Mouse (Mus musculus) mature B cell (primary cell): Measurements from ENCODE around the gene Trmt13.
"Not testable (repeated sequence)": the region's sequence is repeated elsewhere in the genome, so short reads cannot be mapped to it uniquely, and the experiment has no call there.

Experiments used
- in situ Hi-C: fragments of 300-500 bp; cut with MboI; formaldehyde crosslinking; loops from 2 replicates; pipeline ENCODE4 v1.14.3; 2019

Gene Trmt13

GRCm38 (mm10) chr3:116614295-116614892, at the start of gene Trmt13:
TSS of gene Trmt13 (minus strand) at chr3:116614587.
- in situ Hi-C loops: no loop called here

- in situ Hi-C loops: no loop called here
Observed at GRCm38 (mm10) chr3:116662463-116662863, 48.1 kb upstream of the Trmt13 start, which contains the start of gene Mfsd14a. TSS of gene Mfsd14a (minus strand) at chr3:116662677.

DNA sequence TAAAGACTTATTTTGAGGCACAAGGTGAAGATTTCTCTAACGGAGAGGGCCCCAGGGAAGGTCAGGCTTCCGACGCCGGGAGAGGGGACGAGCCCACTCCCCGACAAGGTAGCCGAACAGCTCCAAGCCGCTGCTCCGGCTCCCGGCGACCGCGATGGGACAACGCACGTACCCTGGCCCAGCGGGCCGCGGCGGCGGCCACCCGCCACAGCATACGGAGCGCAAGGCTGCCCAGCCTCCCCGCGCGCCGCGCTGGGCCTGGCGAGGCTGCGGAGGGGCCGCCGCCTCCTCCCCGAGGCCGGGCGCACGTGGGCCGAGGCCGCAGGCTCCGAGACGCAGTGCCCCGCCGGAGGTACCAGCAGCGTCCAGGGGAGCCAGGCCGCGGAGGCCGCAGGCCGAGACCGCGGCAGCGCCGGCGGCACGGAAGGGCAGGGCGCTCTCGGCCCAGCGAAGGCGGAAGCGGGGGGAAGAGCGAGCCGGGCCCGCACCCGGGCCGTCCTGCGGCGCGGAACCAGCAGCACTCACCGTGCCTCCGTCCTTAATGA, 47.6 kb upstream of the Trmt13 start:
- in situ Hi-C loops: no loop called here

GRCm38 (mm10) chr3:116661288-116661869, 47.0 kb upstream of the Trmt13 start:
- in situ Hi-C loops: no loop called here

DNA sequence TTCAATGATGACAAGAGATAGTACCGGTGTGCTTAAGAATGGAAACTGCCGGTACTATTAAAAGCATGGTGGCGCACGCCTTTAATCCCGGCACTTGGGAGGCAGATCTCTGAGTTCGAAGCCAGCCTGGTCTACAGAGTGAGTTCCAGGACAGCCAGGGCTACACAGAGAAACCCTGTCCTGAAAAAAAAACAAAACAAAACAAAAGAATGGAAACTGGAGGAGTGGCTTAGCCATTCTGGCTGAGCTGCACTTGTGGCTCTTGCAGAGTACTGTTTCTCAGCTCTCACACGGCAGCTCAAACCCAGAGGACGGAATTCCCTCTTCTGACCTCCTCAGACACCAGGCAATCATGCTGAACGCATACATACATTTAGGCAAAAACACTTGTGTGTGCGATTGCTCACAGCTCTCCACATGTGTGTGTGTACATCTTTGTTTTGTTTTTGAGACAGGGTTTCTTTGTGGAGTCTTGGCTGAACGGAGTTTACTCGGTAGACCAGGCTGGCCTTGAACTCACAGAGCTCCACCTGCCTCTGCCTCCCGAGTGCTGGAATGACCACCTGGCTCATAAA, 45.6 kb upstream of the Trmt13 start:
- in situ Hi-C loops: no loop called here

GRCm38 (mm10) chr3:116658928-116659565, 44.7 kb upstream of the Trmt13 start:
- in situ Hi-C loops: no loop called here

- in situ Hi-C loops: no loop called here
Observed at GRCm38 (mm10) chr3:116656184-116656965, 42.0 kb upstream of the Trmt13 start.

- in situ Hi-C loops: not testable (repeated sequence)
Observed at GRCm38 (mm10) chr3:116654051-116654450, 39.7 kb upstream of the Trmt13 start.

GRCm38 (mm10) chr3:116653278-116653945, 39.0 kb upstream of the Trmt13 start:
- in situ Hi-C loops: no loop called here

GRCm38 (mm10) chr3:116652033-116652446, 37.7 kb upstream of the Trmt13 start:
- in situ Hi-C loops: no loop called here

GRCm38 (mm10) chr3:116650698-116651097, 36.3 kb upstream of the Trmt13 start:
- in situ Hi-C loops: no loop called here

- in situ Hi-C loops: no loop called here
Observed at GRCm38 (mm10) chr3:116648805-116649204, 34.4 kb upstream of the Trmt13 start.

GRCm38 (mm10) chr3:116646387-116646786, 32.0 kb upstream of the Trmt13 start:
- in situ Hi-C loops: no loop called here

GRCm38 (mm10) chr3:116642373-116642772, 28.0 kb upstream of the Trmt13 start:
- in situ Hi-C loops: no loop called here

GRCm38 (mm10) chr3:116641811-116642371, 27.5 kb upstream of the Trmt13 start:
- in situ Hi-C loops: no loop called here

DNA sequence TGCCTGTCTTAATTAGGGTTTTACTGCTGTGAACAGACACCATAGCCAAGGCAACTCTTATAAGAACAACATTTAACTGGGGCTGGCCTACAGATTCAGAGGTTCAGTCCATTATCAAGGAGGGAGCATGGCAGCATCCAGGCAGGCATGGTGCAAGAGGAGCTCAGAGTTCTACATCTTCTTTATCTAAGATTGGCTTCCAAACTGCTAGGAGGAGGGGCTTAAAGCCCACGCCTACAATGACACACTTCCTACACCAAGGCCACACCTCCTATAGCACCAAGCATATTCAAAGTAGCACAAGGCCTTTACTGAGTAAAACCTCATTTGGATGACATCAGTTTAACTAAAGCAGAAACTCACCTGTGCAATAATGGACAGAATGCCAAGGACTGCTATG, 25.6 kb upstream of the Trmt13 start:
- in situ Hi-C loops: no loop called here

GRCm38 (mm10) chr3:116638572-116638971, 24.2 kb upstream of the Trmt13 start:
- in situ Hi-C loops: no loop called here

DNA sequence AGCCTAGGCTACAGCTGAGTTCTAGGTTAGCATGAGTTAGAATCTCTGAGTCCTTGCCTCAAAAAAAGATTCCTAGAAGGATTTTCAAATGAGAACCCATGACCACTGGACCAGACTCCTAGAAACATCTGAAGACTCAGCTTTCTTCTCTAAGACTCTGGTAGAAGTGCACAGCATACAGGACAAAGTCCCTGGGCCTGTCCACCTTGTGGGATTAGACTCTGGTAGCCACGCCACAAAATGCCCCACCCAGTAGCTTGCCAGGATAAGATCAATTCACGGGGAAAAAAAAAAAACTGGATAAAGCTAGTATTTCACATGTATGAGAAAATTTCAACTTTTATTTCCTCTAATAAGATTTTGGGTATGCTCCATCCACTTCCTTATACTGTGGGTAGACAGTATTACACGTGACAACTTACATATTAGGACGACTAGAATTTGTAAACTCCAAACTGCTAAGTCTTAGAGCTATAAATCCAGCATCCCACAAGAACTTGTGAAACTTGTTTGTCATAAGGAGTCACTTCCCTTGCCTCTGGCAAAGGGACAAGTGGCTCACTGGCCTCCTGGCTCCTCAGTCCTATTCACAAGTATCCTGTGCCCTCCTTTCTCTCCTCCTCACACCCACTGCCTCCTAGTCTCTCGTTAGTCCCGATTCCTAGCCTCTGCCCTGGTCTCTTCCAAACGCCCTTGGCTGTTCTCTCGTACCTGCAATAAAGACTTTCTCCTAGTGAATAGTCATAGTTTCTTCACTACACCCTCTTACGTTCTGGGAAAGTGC, 23.5 kb upstream of the Trmt13 start:
- in situ Hi-C loops: no loop called here

- in situ Hi-C loops: no loop called here
Observed at GRCm38 (mm10) chr3:116635799-116636198, 21.4 kb upstream of the Trmt13 start.

- in situ Hi-C loops: no loop called here
Observed at GRCm38 (mm10) chr3:116634853-116635252, 20.5 kb upstream of the Trmt13 start.
